Mouse (Mus musculus) embryonic facial prominence, embryonic 13.5 days (tissue): Measurements from ENCODE around the gene Hif1an. TPM values are rescaled to one million over a fixed set of nuclear protein-coding genes. Genes with fewer than 3 reads are reported as not detected.

Experiments
- polyA plus RNA-seq: library from polyadenylated mRNA; unstranded; fragments of >200 nt; fragmentation: Nextera tagmentation; extraction: Ambion mirVana; gene quantifications from 2 replicates; pipeline ENCODE4 v1.2.1, GENCODE M21; 2015

Hif1an gene
- polyA plus RNA-seq, 1 experiment from 2014 or later: 29.3 TPM

Other genes with a start within 250 kb of the Hif1an start
- 0.15 and 0.25 TPM in 2 replicates for gene Scd4, start 229.8 kb upstream of the Hif1an start, polyA plus RNA-seq
- 6.7 and 9.0 TPM in 2 replicates for gene Scd1, start 155.0 kb upstream of the Hif1an start, polyA plus RNA-seq
- 0.21 and 0.25 TPM in 2 replicates for gene Wnt8b, start 69.4 kb upstream of the Hif1an start, polyA plus RNA-seq
- gene Sec31b, start 17.0 kb upstream of the Hif1an start, polyA plus RNA-seq: 0.29 and 0.49 TPM in 2 replicates
- not detected in 2 replicates for gene Gm20538, start 10.0 kb upstream of the Hif1an start, polyA plus RNA-seq
- gene Ndufb8, start 7.4 kb upstream of the Hif1an start, polyA plus RNA-seq: 485 and 503 TPM in 2 replicates
- 0.22 TPM in 1 of 2 replicates, not detected in the other for gene Pax2, start 193.2 kb downstream of the Hif1an start, polyA plus RNA-seq